Mouse (Mus musculus) forebrain, embryonic 14.5 days (tissue): ENCODE measurements around the gene Akap1. TPM values are rescaled to one million over a fixed set of nuclear protein-coding genes. Genes with fewer than 3 reads are reported as not detected.

Experiments used
- ATAC-seq: fragments of 200-750 bp; cut with Nextera tagmentation; 2 replicates; pipeline ENCODE4 v1.8.0; 2017; ENCODE audit warnings: mild to moderate bottlenecking, moderate library complexity
- DNase-seq: peaks from one replicate; pipeline ENCODE4 v3.0.0-alpha.2; 2015; ENCODE audit warnings: low spot score
- H3K27ac ChIP-seq: fragments of 300-500 bp; sonication (generic); 2 replicates; pipeline ENCODE4 v1.5.1; 2014; ENCODE audit warnings: low read depth, mild to moderate bottlenecking, control low read depth, low read length, moderate library complexity
- H3K27me3 ChIP-seq: fragments of 300-500 bp; sonication (generic); replicated peaks from 2 replicates; pipeline ENCODE4 v1.6.1; 2014; ENCODE audit warnings: low read length, control low read depth, mixed read lengths; ENCODE audit not compliant: control insufficient read depth, insufficient read depth
- H3K36me3 ChIP-seq: fragments of 300-500 bp; sonication (generic); 2 replicates; pipeline ENCODE4 v1.6.1; 2014; ENCODE audit warnings: low read length, control low read depth; ENCODE audit not compliant: control insufficient read depth, insufficient read depth
- H3K4me1 ChIP-seq: fragments of 300-500 bp; sonication (generic); 2 replicates; pipeline ENCODE4 v1.6.1; 2014; ENCODE audit warnings: antibody characterized with exemption, low read length, control low read depth; ENCODE audit not compliant: control insufficient read depth, insufficient read depth
- H3K4me2 ChIP-seq: fragments of 300-500 bp; sonication (generic); 2 replicates; pipeline ENCODE4 v1.6.1; 2014; ENCODE audit warnings: mild to moderate bottlenecking, control low read depth, low read length
- H3K4me3 ChIP-seq: fragments of 300-500 bp; sonication (generic); 2 replicates; pipeline ENCODE4 v1.5.1; 2014; ENCODE audit warnings: low read depth, low read length, control low read depth
- H3K9ac ChIP-seq: fragments of 300-500 bp; sonication (generic); 2 replicates; pipeline ENCODE4 v1.6.1; 2014; ENCODE audit warnings: mild to moderate bottlenecking, low read length, control low read depth, moderate library complexity
- H3K9me3 ChIP-seq: fragments of 300-500 bp; sonication (generic); replicated peaks from 2 replicates; pipeline ENCODE4 v1.6.1; 2016; ENCODE audit warnings: low read length, control low read depth, mixed read lengths; ENCODE audit not compliant: control insufficient read depth
- WGBS: fragments of 180-500 bp; shearing (Covaris S2); extraction: QIAGEN DNeasy Blood & Tissue Kit; methylation state at CpG from one replicate; pipeline ENCODE4 v1.1.7; 2014; 5-methylcytosine and 5-hydroxymethylcytosine counted together
- polyA plus RNA-seq: library from polyadenylated mRNA; unstranded; fragments of >200 nt; fragmentation: Nextera tagmentation; extraction: Ambion mirVana; gene quantifications from 2 replicates; pipeline ENCODE4 v1.2.1, GENCODE M21; 2014

The Akap1 gene
- polyA plus RNA-seq, result 18.7 and 27.7 TPM in 2 replicates

- Histone ChIP-seq H3K9me3 (no peaks in the 10 kb centered on the region), H3K27ac (peak within 1 kb of the TSS; percentile 85)
Observed at GRCm38 (mm10) chr11:88864458-88865197, at the start of gene Akap1. Gene Akap1 (minus strand): TSS chr11:88864586.

DNA sequence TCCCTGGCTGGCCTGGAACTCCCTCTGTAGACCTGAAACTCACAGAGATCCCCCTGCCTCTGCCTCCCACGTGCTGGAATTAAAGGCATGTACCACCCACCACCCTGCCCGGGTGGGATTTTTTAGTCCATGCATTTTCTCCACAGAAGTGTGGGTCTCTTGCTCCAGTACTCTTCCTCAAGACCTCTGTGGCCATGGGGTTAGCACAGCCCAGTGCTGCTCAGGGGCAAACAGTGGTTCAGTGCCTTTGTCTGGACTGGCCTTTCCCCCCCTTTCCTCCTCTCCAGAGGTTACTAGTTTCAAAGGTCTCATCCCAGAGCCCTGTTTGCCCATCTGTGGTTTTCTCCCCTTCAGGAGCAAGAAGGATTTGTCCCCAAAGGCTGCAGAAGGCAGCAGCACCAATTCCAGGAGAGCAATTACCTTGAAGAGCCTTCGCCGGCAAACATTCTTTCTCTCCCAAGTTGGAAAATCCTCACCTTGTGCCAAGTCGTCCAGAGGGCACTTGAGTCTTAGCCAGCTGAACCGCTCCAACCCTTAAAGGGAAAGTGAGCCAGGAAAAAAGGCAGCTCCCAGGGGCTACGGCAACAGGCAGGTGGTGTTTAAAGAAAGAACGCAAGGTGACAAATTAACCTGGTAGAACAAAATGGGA, 45.1 kb upstream of the Akap1 start:
- no peak for ATAC-seq
- Histone ChIP-seq H3K9ac (no peak overlapping the region), H3K27me3 (no peaks in the 10 kb centered on the region), H3K4me2 (no peak overlapping the region), H3K27ac (no peak overlapping the region), H3K4me1 (no peaks in the 10 kb centered on the region), H3K9me3 (no peaks in the 10 kb centered on the region), H3K36me3 (no peaks in the 10 kb centered on the region), H3K4me3 (no peak overlapping the region)
- WGBS, result 79% methylated on average over 8 of the region's 8 CpGs
- DNase-seq, result no peak

More at GRCm38 (mm10) chr11:88864458-88865197, at the start of gene Akap1:
- H3K27me3 ChIP-seq, result no peaks in the 10 kb centered on the region
- DNase-seq (peak; percentile 98), ATAC-seq (peak; percentile 99)
- peaks cover 9% of the 10 kb centered on the region for H3K4me1 ChIP-seq
- peak within 1 kb of the TSS; percentile 98 for H3K4me2 ChIP-seq
- H3K36me3 ChIP-seq, result no peaks in the 10 kb centered on the region
- peak within 1 kb of the TSS; percentile 86 for H3K9ac ChIP-seq
- WGBS, result 2% methylated on average over 57 of the region's 60 CpGs
- peak within 1 kb of the TSS; percentile 63 for H3K4me3 ChIP-seq

DNA sequence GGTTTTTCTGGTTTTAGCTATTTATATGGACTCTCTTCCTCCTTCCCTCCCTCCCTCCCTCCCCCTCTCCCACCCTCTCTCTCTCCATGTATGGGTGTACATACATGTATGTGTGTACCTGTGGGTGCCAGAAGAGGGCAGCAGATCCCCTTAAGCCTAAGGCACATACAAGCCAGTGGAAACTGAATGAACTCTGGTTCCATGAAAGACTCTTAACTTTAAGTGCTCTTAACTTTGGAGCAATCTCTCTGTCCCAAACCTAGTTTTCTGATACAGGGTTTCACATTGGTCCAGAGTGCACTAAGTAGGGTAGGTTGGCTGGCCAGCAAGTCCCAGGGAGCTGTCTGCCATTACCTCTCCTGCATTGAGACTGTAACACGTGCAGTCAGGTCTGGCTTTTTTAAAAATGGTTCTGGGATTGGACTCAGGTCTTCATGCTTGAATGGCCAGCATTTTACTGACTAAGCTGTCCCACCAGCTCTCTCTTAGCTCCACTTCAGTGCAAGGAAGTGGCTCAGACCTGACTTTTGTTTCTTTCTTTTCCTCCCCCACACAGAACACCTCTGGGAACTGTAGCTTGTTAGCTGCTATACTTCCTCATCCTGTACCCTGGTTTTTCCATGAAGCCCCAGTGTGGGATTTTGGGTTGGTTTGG, 44.3 kb upstream of the Akap1 start:
- Histone ChIP-seq H3K4me3 (no peak overlapping the region), H3K36me3 (no peaks in the 10 kb centered on the region), H3K9me3 (no peaks in the 10 kb centered on the region), H3K4me1 (no peaks in the 10 kb centered on the region), H3K27me3 (no peaks in the 10 kb centered on the region), H3K4me2 (no peak overlapping the region), H3K9ac (no peak overlapping the region), H3K27ac (no peak overlapping the region)
- no peak for ATAC-seq
- DNase-seq, result peak; percentile 70
- 92% methylated on average over 1 of the region's 1 CpGs for WGBS

DNA sequence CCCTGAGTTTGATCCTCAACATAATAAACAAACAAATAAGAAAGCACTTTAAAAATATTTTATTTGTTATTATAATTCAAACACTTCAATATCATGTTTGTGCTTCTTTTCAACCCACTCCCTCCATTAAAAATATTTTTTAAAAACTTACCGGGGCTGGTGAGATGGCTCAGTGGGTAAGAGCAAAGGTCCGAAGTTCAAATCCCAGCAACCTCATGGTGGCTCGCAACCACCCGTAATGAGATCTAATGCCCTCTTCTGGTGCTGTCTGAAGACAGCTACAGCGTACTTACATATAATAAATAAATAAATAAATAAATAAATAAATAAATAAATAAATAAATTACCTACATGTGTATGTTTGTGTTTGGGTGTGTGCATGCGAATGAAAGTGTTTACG, 43.5 kb upstream of the Akap1 start:
- 94% methylated on average over 7 of the region's 7 CpGs for WGBS
- Histone ChIP-seq H3K36me3 (no peaks in the 10 kb centered on the region), H3K4me3 (no peak overlapping the region), H3K27ac (no peak overlapping the region), H3K4me1 (no peaks in the 10 kb centered on the region), H3K27me3 (no peaks in the 10 kb centered on the region), H3K9me3 (no peaks in the 10 kb centered on the region), H3K9ac (no peak overlapping the region), H3K4me2 (no peak overlapping the region)
- ATAC-seq (no peak), DNase-seq (no peak)

GRCm38 (mm10) chr11:88905621-88906020, 41.2 kb upstream of the Akap1 start:
- no peak overlapping the region for H3K4me3 ChIP-seq
- no peaks in the 10 kb centered on the region for H3K36me3 ChIP-seq
- ATAC-seq, result no peak
- H3K4me2 ChIP-seq, result no peak overlapping the region
- H3K27ac ChIP-seq, result no peak overlapping the region
- no peak for DNase-seq
- no peaks in the 10 kb centered on the region for H3K4me1 ChIP-seq
- no peaks in the 10 kb centered on the region for H3K27me3 ChIP-seq
- H3K9ac ChIP-seq, result no peak overlapping the region
- WGBS, result 22% methylated on average over 2 of the region's 2 CpGs
- H3K9me3 ChIP-seq, result no peaks in the 10 kb centered on the region

- Histone ChIP-seq H3K4me1 (no peaks in the 10 kb centered on the region), H3K27ac (no peak overlapping the region), H3K9ac (no peak overlapping the region), H3K36me3 (no peaks in the 10 kb centered on the region), H3K9me3 (no peaks in the 10 kb centered on the region), H3K4me3 (no peak overlapping the region), H3K27me3 (no peaks in the 10 kb centered on the region), H3K4me2 (no peak overlapping the region)
- ATAC-seq (no peak), DNase-seq (no peak)
- WGBS, result 64% methylated on average over 2 of the region's 2 CpGs
Observed at GRCm38 (mm10) chr11:88904080-88904479, 39.7 kb upstream of the Akap1 start.

DNA sequence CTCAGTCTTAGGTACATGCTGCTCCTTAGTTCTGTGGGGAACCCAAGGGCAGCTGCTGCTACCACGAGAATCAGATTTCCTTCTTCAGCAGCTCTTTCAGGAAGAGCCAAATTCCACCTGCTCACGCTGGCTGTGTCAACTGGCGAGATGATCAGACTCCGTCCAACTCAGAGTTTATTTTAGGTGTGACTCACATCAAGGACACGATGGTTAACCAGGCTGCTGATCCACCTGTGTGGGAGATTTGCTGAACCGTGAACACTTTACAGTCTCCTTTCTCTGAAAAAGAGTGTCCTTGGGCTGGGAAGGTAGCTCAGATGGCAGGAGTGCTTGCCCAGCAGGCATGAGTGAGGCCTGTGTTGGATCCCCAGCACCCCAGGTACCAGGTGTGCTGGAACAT, 38.4 kb upstream of the Akap1 start:
- WGBS, result 89% methylated on average over 6 of the region's 6 CpGs

DNA sequence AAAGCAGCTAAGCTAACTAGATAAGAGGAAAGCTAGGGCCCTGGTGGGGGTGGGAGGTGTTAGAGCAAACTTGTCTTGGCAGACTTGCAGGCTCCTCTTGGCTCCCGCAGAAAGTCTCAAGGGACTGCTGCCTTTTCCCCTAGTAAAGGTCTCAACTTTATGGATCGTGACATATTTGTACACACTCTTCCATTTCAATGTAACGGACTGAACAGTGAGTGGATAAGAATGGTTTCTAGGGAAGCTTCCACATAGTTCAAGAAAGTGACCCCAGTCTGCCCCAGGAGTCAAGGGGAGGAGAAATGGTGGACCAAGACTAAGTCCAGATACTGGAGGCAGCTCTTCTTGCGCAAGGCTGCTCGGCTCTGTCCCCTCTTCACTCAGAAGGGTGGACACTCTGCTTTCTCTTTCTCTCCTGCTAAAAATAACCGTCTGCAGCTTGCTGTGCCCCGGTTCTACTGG, 37.0 kb upstream of the Akap1 start:
- no peaks in the 10 kb centered on the region for H3K4me1 ChIP-seq
- H3K4me3 ChIP-seq, result no peak overlapping the region
- 85% methylated on average over 7 of the region's 7 CpGs for WGBS
- H3K27ac ChIP-seq, result no peak overlapping the region
- H3K9me3 ChIP-seq, result no peaks in the 10 kb centered on the region
- ATAC-seq, result no peak
- H3K27me3 ChIP-seq, result no peaks in the 10 kb centered on the region
- no peak overlapping the region for H3K4me2 ChIP-seq
- H3K9ac ChIP-seq, result no peak overlapping the region
- DNase-seq, result no peak
- no peaks in the 10 kb centered on the region for H3K36me3 ChIP-seq

More for the DNA sequence above, 38.4 kb upstream of the Akap1 start:
- DNase-seq, result no peak
- Histone ChIP-seq H3K27ac (no peak overlapping the region), H3K9me3 (no peaks in the 10 kb centered on the region), H3K27me3 (no peaks in the 10 kb centered on the region), H3K4me1 (no peaks in the 10 kb centered on the region), H3K4me2 (no peak overlapping the region), H3K9ac (no peak overlapping the region), H3K36me3 (no peaks in the 10 kb centered on the region), H3K4me3 (no peak overlapping the region)
- ATAC-seq, result no peak

GRCm38 (mm10) chr11:88899561-88899960, 35.2 kb upstream of the Akap1 start:
- WGBS, result 94% methylated on average over 6 of the region's 6 CpGs
- ATAC-seq (no peak), DNase-seq (no peak)
- no peaks in the 10 kb centered on the region for H3K9me3 ChIP-seq
- no peak overlapping the region for H3K4me2 ChIP-seq
- no peak overlapping the region for H3K9ac ChIP-seq
- no peaks in the 10 kb centered on the region for H3K27me3 ChIP-seq
- H3K36me3 ChIP-seq, result no peaks in the 10 kb centered on the region
- H3K4me3 ChIP-seq, result no peak overlapping the region
- H3K4me1 ChIP-seq, result no peaks in the 10 kb centered on the region
- no peak overlapping the region for H3K27ac ChIP-seq
